Mouse (Mus musculus) limb, embryonic 11.5 days (tissue): Measurements from ENCODE around the gene Tln1. TPM values are rescaled to one million over a fixed set of nuclear protein-coding genes. Genes with fewer than 3 reads are reported as not detected.
A peak's percentile ranks its signal among the peaks of the same experiment; 100 is the strongest.

Source experiments
- ATAC-seq: fragments of 200-750 bp; cut with Nextera tagmentation; 2 replicates; pipeline ENCODE4 v1.8.0; 2017; ENCODE audit warnings: low read depth; ENCODE audit not compliant: insufficient number of reproducible peaks, low FRiP score, low TSS enrichment
- DNase-seq: peaks from one replicate; pipeline ENCODE4 v3.0.0-alpha.2; 2015; ENCODE audit warnings: low spot score
- H3K27ac ChIP-seq: fragments of 300-500 bp; sonication (generic); replicated peaks from 2 replicates; pipeline ENCODE4 v1.5.1; 2014; ENCODE audit warnings: low read depth, mild to moderate bottlenecking, low read length
- H3K27me3 ChIP-seq: fragments of 300-500 bp; sonication (generic); 2 replicates; pipeline ENCODE4 v1.6.1; 2014; ENCODE audit warnings: mild to moderate bottlenecking, low read length, mixed read lengths; ENCODE audit not compliant: control insufficient read depth, insufficient read depth
- H3K36me3 ChIP-seq: fragments of 300-500 bp; sonication (generic); 2 replicates; pipeline ENCODE4 v1.6.1; 2014; ENCODE audit warnings: mild to moderate bottlenecking, low read length, moderate library complexity, mixed read lengths; ENCODE audit not compliant: control insufficient read depth, insufficient read depth
- H3K4me1 ChIP-seq: fragments of 300-500 bp; sonication (generic); 2 replicates; pipeline ENCODE4 v1.6.1; 2014; ENCODE audit warnings: low read length, mixed read lengths; ENCODE audit not compliant: control insufficient read depth, insufficient read depth
- H3K4me2 ChIP-seq: fragments of 300-500 bp; sonication (generic); 2 replicates; pipeline ENCODE4 v1.6.1; 2014; ENCODE audit warnings: low read depth, mild to moderate bottlenecking, moderate library complexity; ENCODE audit not compliant: severe bottlenecking
- H3K4me3 ChIP-seq: fragments of 300-500 bp; sonication (generic); 2 replicates; pipeline ENCODE4 v1.5.1; 2014; ENCODE audit warnings: low read depth, low read length
- H3K9ac ChIP-seq: fragments of 300-500 bp; sonication (generic); 2 replicates; pipeline ENCODE4 v1.6.1; 2014; ENCODE audit warnings: mild to moderate bottlenecking, low read length
- H3K9me3 ChIP-seq: fragments of 300-500 bp; sonication (generic); 2 replicates; pipeline ENCODE4 v1.6.1; 2016; ENCODE audit warnings: low read length; ENCODE audit not compliant: control insufficient read depth
- WGBS: fragments of 180-500 bp; shearing (Covaris S2); extraction: QIAGEN DNeasy Blood & Tissue Kit; methylation state at CpG from one replicate; pipeline ENCODE4 v1.1.7; 2014; 5-methylcytosine and 5-hydroxymethylcytosine counted together
- polyA plus RNA-seq: library from polyadenylated mRNA; unstranded; fragments of >200 nt; fragmentation: Nextera tagmentation; extraction: Ambion mirVana; gene quantifications from 2 replicates; pipeline ENCODE4 v1.2.1, GENCODE M21; 2014

Gene Tln1
- polyA plus RNA-seq, 1 experiment from 2014 or later = 39.5 TPM

DNA sequence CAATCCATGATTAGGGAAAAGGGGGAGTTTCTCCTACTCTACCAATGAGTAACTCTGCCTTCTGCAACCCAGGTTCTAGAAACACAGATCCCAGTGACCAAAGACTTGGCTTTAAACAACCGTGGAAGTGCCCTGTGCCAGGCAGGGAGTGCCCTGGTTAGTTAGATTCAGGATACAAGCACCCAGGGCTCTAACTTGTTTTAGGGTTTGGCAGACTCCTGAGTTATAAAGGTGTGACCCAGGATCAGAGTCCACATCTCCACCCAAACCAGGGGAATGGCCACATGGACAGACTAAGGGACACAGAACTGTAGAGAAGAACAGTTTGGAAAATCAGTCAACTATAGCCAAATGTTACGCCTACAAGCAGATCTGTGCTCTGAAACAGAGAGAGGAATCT, 59.5 kb downstream of the Tln1 start:
- no peak for DNase-seq
- WGBS = 74% methylated on average over 2 of the region's 2 CpGs
- Histone ChIP-seq H3K9ac (no peak overlapping the region), H3K4me3 (no peak overlapping the region), H3K27me3 (0 out of 2 replicates have a peak, but pooled peaks cover 3% of the 10 kb centered on the region), H3K4me2 (no peak overlapping the region), H3K9me3 (no peaks in the 10 kb centered on the region), H3K4me1 (peaks cover 8% of the 10 kb centered on the region), H3K27ac (no peak overlapping the region), H3K36me3 (no peaks in the 10 kb centered on the region)
- no peak for ATAC-seq

DNA sequence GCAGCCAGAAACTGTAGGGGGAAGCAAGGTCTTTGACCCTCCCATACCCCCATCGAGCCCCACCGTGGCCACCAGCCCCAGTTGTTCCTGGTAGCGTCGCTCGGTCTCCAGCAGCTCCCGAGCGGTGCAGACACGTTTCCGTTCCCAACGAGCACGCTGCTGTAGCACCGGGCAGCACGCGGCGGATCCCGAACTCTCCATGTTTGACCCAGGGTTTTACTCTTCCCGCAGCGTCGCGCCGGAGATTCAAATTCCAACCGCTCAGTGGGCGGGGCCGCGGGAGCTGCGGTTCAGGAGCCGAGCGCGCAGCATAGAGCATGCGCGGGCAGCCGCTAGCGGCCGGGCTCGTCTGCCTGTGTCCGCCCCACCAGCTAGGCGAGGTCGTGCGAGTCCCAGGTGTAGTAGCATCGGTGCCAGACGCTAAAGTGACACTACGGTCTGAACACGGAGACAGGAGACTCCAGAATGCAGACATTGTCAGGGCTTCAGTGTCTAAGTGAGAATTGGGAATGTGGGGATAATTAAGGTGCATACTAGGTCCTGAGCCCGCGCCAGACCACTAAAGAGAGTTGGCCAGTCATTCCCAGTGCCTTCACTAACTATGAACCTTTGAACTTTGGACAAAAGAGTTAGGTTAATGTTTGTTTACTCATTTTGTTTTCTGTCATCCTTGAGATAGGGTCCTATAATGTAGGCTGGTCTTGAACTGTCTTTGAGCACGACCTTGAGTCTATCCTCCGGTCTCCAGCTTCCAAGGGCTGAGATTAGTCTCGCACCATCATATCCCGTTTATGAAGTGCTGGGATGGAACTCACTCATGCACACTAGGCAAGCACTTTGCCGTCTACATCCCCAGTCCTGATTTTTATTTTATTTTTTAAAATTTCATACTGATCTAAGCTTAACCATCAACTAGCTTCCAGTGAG, 62.8 kb downstream of the Tln1 start, which contains the start of gene Arhgef39:
Gene Arhgef39, minus strand, starts transcription at position 289 of the 927 bp plus-strand sequence.
- H3K27me3 ChIP-seq = no peaks in the 10 kb centered on the region
- H3K4me1 ChIP-seq = peaks cover 10% of the 10 kb centered on the region
- H3K9ac ChIP-seq = peak within 1 kb of the TSS; percentile 70
- peak; percentile 78 for ATAC-seq
- peak within 1 kb of the TSS; percentile 60 for H3K4me2 ChIP-seq
- H3K4me3 ChIP-seq = peak within 1 kb of the TSS; percentile 51
- no peak within 1 kb of the TSS for H3K27ac ChIP-seq
- DNase-seq = peak; percentile 90
- no peaks in the 10 kb centered on the region for H3K9me3 ChIP-seq
- 8% methylated on average over 50 of the region's 50 CpGs for WGBS
- peaks cover 7% of the 10 kb centered on the region; the same call in 1 of the 2 replicates for H3K36me3 ChIP-seq

DNA sequence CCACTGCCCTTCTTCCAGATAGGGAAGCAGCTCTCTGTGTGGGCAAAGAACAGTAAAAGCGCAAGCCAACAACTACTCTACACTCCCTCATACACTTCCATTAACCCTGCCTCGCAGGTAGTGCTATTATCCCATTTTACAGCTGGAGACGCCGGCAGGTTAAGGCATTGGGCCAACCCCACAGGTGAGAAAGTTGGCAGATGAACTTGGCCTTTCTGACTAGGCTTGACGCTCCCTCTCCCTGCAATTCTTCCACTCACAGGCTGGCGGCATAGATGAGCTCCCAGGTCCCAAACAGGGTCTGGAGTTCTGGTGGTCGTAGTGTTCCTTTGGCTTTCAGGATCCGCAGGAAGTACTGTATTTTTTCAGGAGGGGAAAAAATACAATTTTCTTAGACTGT, 63.5 kb downstream of the Tln1 start:
- H3K4me3 ChIP-seq = peak overlapping the region; percentile 51
- 13% methylated on average over 8 of the region's 8 CpGs for WGBS
- ATAC-seq = peak; percentile 27; the same call in 1 of the 2 replicates
- H3K9me3 ChIP-seq = no peaks in the 10 kb centered on the region
- no peaks in the 10 kb centered on the region for H3K27me3 ChIP-seq
- peaks cover 15% of the 10 kb centered on the region for H3K4me1 ChIP-seq
- peak overlapping the region; percentile 60 for H3K4me2 ChIP-seq
- peak overlapping the region; percentile 70 for H3K9ac ChIP-seq
- peaks cover 7% of the 10 kb centered on the region; the same call in 1 of the 2 replicates for H3K36me3 ChIP-seq
- H3K27ac ChIP-seq = no peak overlapping the region
- peak; percentile 72 for DNase-seq

DNA sequence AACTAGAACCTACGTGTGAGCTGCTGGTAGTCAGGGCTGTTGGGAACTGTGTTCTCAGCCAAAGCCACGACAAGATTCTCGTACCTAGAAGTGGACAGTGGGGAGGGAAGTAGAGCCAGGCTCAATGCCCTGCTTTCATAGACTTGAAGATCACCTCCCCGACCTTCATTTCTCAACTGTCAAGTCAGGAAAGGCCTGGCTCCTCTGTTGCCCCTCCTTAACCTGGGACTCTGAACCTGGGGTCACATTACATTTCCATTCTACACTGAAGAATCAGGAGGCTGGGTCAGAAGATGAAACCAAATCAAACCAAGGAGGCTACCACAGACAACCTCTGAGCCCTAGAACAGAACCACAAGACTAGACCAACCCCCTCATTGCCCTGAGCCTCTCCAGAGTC, 64.5 kb downstream of the Tln1 start:
- peak overlapping the region; percentile 24; the same call in 1 of the 2 replicates for H3K9ac ChIP-seq
- H3K27me3 ChIP-seq = no peaks in the 10 kb centered on the region
- DNase-seq (no peak), ATAC-seq (no peak)
- peak overlapping the region; percentile 51 for H3K4me3 ChIP-seq
- no peaks in the 10 kb centered on the region for H3K9me3 ChIP-seq
- peaks cover 7% of the 10 kb centered on the region; the same call in 1 of the 2 replicates for H3K36me3 ChIP-seq
- no peak overlapping the region for H3K27ac ChIP-seq
- 76% methylated on average over 4 of the region's 4 CpGs for WGBS
- peaks cover 17% of the 10 kb centered on the region for H3K4me1 ChIP-seq
- H3K4me2 ChIP-seq = peak overlapping the region; percentile 60

DNA sequence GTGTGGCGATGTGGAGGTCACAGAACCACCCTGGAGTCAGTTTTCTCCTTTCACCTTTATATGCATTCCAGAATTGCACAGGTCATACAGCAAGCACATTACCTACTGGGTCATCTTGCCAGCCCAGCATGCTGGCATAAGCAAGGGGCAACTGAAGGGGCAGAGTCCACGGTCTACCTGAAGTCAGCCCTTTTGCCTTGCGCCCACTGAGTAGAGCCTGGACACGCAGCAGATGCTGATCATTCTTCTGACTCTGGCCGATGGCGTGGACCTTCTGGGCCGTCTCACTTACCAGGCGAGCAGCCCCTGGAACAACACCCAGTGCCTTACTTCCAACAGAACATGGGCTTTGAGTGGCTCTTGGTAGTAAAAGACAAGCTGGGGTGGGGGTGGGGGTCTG, 65.1 kb downstream of the Tln1 start:
- H3K36me3 ChIP-seq = peaks cover 7% of the 10 kb centered on the region; the same call in 1 of the 2 replicates
- no peaks in the 10 kb centered on the region for H3K27me3 ChIP-seq
- H3K9me3 ChIP-seq = no peaks in the 10 kb centered on the region
- H3K27ac ChIP-seq = no peak overlapping the region
- no peak overlapping the region for H3K4me3 ChIP-seq
- WGBS = 94% methylated on average over 8 of the region's 8 CpGs
- DNase-seq (no peak), ATAC-seq (no peak)
- peaks cover 17% of the 10 kb centered on the region for H3K4me1 ChIP-seq
- no peak overlapping the region for H3K9ac ChIP-seq
- H3K4me2 ChIP-seq = no peak overlapping the region

DNA sequence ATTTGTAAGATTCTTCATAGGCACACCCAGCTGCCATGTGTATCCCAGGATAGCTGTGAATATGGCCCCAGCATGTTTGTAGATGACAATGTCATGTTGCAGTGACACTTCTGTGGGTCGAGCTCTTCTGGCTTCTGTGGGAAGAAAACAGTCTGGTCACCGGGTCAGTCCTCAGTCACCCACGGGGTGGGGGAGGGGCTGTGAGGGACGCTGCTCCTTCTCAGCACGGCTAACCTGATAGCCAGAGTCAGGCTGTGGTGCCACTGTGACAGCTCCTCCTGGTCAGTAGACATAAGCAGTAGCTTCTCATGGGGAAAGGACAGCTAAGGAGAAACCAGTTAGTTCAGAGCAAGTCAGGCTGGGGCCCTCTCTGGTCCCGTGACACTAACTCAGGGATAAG, 65.9 kb downstream of the Tln1 start:
- H3K4me3 ChIP-seq = no peak overlapping the region
- no peaks in the 10 kb centered on the region for H3K9me3 ChIP-seq
- H3K9ac ChIP-seq = no peak overlapping the region
- no peaks in the 10 kb centered on the region for H3K27me3 ChIP-seq
- DNase-seq = no peak
- peaks cover 7% of the 10 kb centered on the region; the same call in 1 of the 2 replicates for H3K36me3 ChIP-seq
- ATAC-seq = no peak
- H3K4me2 ChIP-seq = no peak overlapping the region
- H3K4me1 ChIP-seq = peaks cover 17% of the 10 kb centered on the region
- WGBS = 68% methylated on average over 6 of the region's 6 CpGs
- H3K27ac ChIP-seq = no peak overlapping the region

DNA sequence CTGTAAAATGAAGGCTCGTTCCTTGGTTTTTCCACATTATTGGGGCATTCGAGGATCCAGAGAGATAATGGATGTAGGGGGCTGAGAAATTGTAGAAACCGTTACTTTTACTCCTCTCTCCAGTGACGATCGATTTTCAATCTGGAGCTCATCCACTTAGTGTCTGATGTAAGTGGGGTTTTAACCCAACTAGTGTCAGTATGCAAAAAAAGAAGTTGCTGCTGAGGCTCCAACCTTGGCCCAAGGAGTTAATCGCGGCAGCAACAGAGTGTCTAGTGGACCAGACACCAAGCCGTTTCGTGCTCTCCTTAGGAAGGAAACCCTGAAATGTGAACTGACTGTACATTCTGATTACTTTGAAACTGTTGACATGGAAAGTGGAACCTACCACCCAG, 68.6 kb downstream of the Tln1 start:
- H3K27ac ChIP-seq = no peak overlapping the region
- H3K9ac ChIP-seq = peak overlapping the region; percentile 85
- 4% methylated on average over 9 of the region's 9 CpGs for WGBS
- H3K4me2 ChIP-seq = peak overlapping the region; percentile 65
- peak overlapping the region; percentile 71 for H3K4me3 ChIP-seq
- ATAC-seq (no peak), DNase-seq (peak; percentile 37)
- no peaks in the 10 kb centered on the region for H3K9me3 ChIP-seq
- H3K36me3 ChIP-seq = peaks cover 7% of the 10 kb centered on the region; the same call in 1 of the 2 replicates
- H3K4me1 ChIP-seq = peaks cover 16% of the 10 kb centered on the region
- no peaks in the 10 kb centered on the region for H3K27me3 ChIP-seq

DNA sequence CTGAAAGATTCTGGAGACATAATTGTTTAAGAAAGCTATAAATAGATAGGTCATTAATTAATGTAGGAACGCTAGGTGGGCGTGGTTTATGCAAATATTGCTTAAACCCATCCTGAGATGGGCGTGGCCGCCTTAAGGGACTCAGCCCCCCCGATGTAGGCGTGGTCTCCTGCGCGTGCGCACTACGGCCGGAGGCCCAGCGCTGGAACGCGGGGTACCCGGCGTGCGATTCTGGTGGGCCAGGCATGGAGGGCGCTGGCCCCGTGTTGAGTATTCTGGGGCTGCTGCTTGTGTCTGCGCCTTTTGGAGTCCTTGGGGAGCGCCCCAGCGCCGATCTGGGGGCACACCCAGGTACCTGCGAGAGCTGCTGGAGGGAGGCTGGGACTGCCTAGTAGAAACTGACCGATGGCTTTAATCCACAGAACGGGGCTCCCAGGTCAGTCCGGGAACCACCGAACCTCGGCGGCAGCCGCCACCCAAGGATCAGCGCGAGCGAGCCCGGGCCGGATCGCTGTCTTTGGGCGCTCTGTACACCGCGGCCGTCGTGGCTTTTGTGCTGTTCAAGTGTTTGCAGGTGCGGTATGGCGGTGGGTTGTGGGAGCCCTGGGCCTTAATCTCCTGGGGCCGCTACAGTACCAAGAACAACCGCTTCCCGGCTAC, 69.2 kb downstream of the Tln1 start:
- peak; percentile 98 for DNase-seq
- peak overlapping the region; percentile 65 for H3K4me2 ChIP-seq
- H3K27me3 ChIP-seq = no peaks in the 10 kb centered on the region
- ATAC-seq = peak; percentile 83
- peaks cover 12% of the 10 kb centered on the region for H3K4me1 ChIP-seq
- peaks cover 7% of the 10 kb centered on the region; the same call in 1 of the 2 replicates for H3K36me3 ChIP-seq
- H3K9ac ChIP-seq = peak overlapping the region; percentile 85
- no peaks in the 10 kb centered on the region for H3K9me3 ChIP-seq
- H3K4me3 ChIP-seq = peak overlapping the region; percentile 71
- H3K27ac ChIP-seq = peak overlapping the region; percentile 82
- WGBS = under 1% methylated on average over 47 of the region's 47 CpGs
